Mouse (Mus musculus) bone marrow, adult 2 months (tissue): ENCODE data around the gene Kcne1.

Source experiments
- CTCF ChIP-seq: fragments of 200-500 bp; IDR thresholded peaks from 2 replicates; pipeline ENCODE4 v1.5.1; 2011; ENCODE audit warnings: low read length, control low read depth; ENCODE audit not compliant: control insufficient read depth, insufficient read depth
- POLR2A ChIP-seq: fragments of 200-500 bp; IDR thresholded peaks from 2 replicates; pipeline ENCODE4 v1.6.1; 2011; ENCODE audit warnings: low read depth, mild to moderate bottlenecking, control low read depth, low read length, borderline replicate concordance; ENCODE audit not compliant: control insufficient read depth

DNA sequence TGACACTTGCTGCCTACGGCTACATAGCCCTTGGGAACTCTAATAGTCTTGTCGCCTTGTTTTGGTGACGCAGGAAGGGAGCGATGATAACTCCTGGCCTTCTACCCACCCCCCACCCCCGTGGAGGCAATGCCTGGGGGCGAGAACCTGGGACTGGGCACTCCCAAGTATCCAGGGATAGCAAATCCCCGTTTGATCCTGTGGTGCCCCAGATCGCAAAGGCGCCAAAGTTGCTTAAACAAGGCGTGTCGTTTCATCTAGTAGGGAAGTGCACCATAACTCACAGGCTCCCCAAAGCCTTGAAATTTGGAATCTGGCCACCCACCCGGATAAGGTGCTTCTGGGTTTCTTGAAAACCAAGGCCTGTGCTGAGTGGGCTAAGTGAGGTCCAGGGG, 57.9 kb downstream of the Kcne1 start:
- TF ChIP-seq CTCF (no peak), POLR2A (no peak)
